Mouse (Mus musculus) stomach, embryonic 16.5 days (tissue): Measurements from ENCODE around the gene Kdelc2. TPM values are rescaled to one million over a fixed set of nuclear protein-coding genes. Genes with fewer than 3 reads are reported as not detected.

Experiments
- ATAC-seq: fragments of 200-750 bp; cut with Nextera tagmentation; 2 replicates; pipeline ENCODE4 v1.8.0; 2017; ENCODE audit warnings: moderate number of reproducible peaks, moderate TSS enrichment; ENCODE audit not compliant: insufficient read depth, low FRiP score
- H3K27ac ChIP-seq: fragments of 300-500 bp; sonication (generic); 2 replicates; pipeline ENCODE4 v1.5.1; 2014; ENCODE audit warnings: low read length
- H3K27me3 ChIP-seq: fragments of 300-500 bp; sonication (generic); 2 replicates; pipeline ENCODE4 v1.6.1; 2014; ENCODE audit warnings: low read length, control low read depth, mixed read lengths; ENCODE audit not compliant: control insufficient read depth, insufficient read depth
- H3K36me3 ChIP-seq: fragments of 300-500 bp; sonication (generic); 2 replicates; pipeline ENCODE4 v1.6.1; 2014; ENCODE audit warnings: low read length; ENCODE audit not compliant: control insufficient read depth, insufficient read depth
- H3K4me1 ChIP-seq: fragments of 300-500 bp; sonication (generic); 2 replicates; pipeline ENCODE4 v1.6.1; 2014; ENCODE audit warnings: low read length, control low read depth, mixed read lengths; ENCODE audit not compliant: control insufficient read depth, insufficient read depth
- H3K4me2 ChIP-seq: fragments of 300-500 bp; sonication (generic); 2 replicates; pipeline ENCODE4 v1.6.1; 2014; ENCODE audit warnings: low read depth, low read length, mixed read lengths
- H3K4me3 ChIP-seq: fragments of 300-500 bp; sonication (generic); replicated peaks from 2 replicates; pipeline ENCODE4 v1.5.1; 2014; ENCODE audit warnings: mild to moderate bottlenecking, low read length
- H3K9ac ChIP-seq: fragments of 300-500 bp; sonication (generic); 2 replicates; pipeline ENCODE4 v1.6.1; 2014; ENCODE audit warnings: low read length
- H3K9me3 ChIP-seq: fragments of 300-500 bp; sonication (generic); replicated peaks from 2 replicates; pipeline ENCODE4 v1.6.1; 2016; ENCODE audit warnings: low read length, control low read depth; ENCODE audit not compliant: control insufficient read depth
- WGBS: fragments of 180-500 bp; shearing (Covaris S2); extraction: QIAGEN DNeasy Blood & Tissue Kit; methylation state at CpG from one replicate; pipeline ENCODE4 v1.1.7; 2014; 5-methylcytosine and 5-hydroxymethylcytosine counted together
- polyA plus RNA-seq: library from polyadenylated mRNA; unstranded; fragments of >200 nt; fragmentation: Nextera tagmentation; extraction: Ambion mirVana; gene quantifications from 2 replicates; pipeline ENCODE4 v1.2.1, GENCODE M21; 2015

The Kdelc2 gene
- polyA plus RNA-seq, result 33.5 and 33.7 TPM in 2 replicates

DNA sequence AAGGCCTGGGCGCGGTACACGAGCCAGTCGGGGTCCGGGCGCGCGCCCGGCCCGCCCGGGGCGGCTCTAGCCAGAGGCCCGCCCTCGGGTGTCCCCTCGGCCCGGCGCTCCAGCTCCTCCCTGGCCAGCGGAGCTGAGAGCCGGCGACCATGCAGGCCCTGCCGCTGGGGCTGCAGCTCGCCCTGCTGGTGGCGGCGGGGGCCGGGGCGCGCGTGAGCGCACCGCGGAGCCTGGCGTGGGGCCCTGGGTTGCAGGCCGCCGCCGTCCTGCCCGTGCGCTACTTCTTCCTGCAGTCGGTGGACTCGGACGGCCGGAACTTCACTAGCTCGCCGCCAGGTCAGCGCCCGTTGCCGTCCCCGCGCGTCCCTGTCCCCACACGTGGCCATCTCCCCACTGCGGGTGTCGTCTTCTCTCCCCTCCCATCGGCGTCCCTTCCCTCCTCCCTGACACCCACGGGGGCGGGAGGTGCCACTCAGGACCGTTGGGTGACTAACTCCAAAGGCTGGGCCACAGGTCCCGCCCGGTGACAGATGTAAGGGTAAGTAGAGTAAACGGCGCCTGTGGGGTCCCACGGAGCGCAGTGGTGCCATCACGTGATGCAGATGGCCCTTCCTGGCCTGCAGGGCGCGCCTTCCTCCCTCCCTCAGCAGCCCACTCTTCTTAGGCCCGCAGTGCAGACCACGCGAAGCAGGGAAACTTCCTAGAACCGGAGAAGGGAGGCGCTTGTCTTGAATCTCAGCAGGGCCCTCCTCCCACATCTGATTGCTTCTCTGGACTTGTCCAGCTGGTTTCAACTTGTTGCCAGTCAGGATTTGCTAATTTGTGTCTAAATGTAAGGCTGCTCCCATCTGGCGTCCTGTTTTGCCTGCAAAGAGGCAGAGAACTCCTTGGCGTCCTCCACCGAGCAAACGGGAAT is at the start of gene Kdelc2:
Gene Kdelc2 (plus strand): TSS at position 75 of the 916 bp plus-strand sequence.
- Histone ChIP-seq H3K4me3 (peak within 1 kb of the TSS; percentile 81), H3K4me2 (peak within 1 kb of the TSS; percentile 83), H3K9ac (peak within 1 kb of the TSS; percentile 98), H3K4me1 (peaks cover 8% of the 10 kb centered on the region), H3K36me3 (0 out of 2 replicates have a peak, but pooled peaks cover 6% of the 10 kb centered on the region), H3K27ac (peak within 1 kb of the TSS; percentile 100), H3K9me3 (no peaks in the 10 kb centered on the region), H3K27me3 (no peaks in the 10 kb centered on the region)
- under 1% methylated on average over 72 of the region's 75 CpGs for WGBS
- ATAC-seq, result peak; percentile 94

DNA sequence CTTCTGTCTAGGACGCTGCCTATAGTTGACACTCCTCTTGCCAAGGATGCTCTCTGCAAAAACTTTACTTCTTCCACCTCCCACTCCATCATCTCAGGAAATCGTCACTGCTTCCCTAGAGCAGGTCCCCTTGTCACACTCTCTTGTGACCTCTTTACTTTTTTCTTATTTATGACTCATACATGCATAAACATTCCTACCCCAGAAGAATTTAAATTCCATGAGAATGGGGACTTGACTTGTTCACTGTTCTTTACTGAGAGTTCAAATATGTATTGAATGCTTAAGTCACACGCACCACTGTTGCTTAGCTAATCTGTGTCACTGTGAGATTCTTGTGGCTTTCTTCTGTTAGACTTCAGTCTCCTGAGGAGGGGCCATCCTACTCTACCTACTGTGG is 48.7 kb upstream of the Kdelc2 start:
- no peak for ATAC-seq
- no peaks in the 10 kb centered on the region for H3K36me3 ChIP-seq
- no peaks in the 10 kb centered on the region for H3K27me3 ChIP-seq
- H3K4me1 ChIP-seq, result no peaks in the 10 kb centered on the region
- no peak overlapping the region for H3K4me3 ChIP-seq
- 70% methylated on average over 3 of the region's 3 CpGs for WGBS
- H3K9me3 ChIP-seq, result no peaks in the 10 kb centered on the region; the same call in 1 of the 2 replicates
- H3K4me2 ChIP-seq, result no peak overlapping the region
- no peak overlapping the region for H3K9ac ChIP-seq
- H3K27ac ChIP-seq, result no peak overlapping the region

DNA sequence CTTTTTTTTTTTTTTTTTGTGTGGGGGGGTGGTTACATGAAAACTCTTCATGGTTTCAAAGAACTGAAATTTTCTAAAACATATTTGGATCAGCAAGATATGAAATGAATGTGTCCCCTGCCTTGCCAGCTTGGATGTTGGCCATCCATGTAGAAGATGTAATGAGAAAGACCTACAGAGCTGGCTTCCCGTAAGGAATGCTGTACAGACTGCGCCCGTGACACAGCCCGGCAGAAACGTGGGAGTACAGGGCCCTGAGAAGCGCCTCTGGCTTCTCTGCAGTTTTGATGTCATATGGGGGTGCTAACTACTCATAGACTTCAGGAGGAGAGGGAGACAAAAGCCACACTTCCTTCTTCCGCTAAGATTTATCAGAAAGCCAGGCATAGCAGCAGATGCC is 44.2 kb upstream of the Kdelc2 start:
- WGBS, result 66% methylated on average over 7 of the region's 7 CpGs
- Histone ChIP-seq H3K4me2 (no peak overlapping the region), H3K9me3 (no peaks in the 10 kb centered on the region), H3K4me3 (no peak overlapping the region), H3K27ac (no peak overlapping the region; the same call in 1 of the 2 replicates), H3K36me3 (no peaks in the 10 kb centered on the region), H3K9ac (no peak overlapping the region), H3K4me1 (no peaks in the 10 kb centered on the region), H3K27me3 (no peaks in the 10 kb centered on the region)
- ATAC-seq, result no peak

DNA sequence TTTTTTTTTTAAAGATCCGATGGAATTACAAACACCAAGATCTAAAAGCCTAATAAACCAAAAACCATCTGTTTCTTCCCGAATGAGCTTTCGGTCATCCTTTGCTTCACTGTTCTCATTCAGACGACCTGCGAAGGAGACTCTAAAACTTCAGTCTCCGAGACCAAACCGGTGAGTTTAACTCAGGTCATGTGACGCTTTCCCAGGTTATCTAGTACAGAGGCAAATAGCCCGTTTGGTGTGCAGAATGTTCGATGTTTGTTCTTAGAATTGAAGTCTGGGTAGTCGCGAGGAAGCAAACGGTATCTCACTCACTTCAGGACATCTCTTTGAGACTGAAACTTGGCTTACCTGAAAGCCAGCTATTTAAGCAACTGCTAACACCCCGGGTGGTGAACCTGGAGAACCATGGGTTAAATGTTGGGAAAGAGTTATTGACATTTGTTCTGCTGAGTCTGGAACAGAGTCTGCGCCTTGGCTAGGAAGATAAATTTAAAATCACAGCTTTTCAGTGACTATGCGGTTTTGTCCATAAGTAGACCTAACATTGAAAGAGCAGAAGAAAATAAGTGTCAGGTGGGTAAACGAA is 43.4 kb upstream of the Kdelc2 start:
- ATAC-seq, result no peak
- no peaks in the 10 kb centered on the region for H3K27me3 ChIP-seq
- H3K9me3 ChIP-seq, result no peaks in the 10 kb centered on the region
- H3K4me2 ChIP-seq, result peak overlapping the region; percentile 61
- H3K27ac ChIP-seq, result peak overlapping the region; percentile 91
- H3K4me1 ChIP-seq, result no peaks in the 10 kb centered on the region
- H3K9ac ChIP-seq, result peak overlapping the region; percentile 69; the same call in 1 of the 2 replicates
- H3K36me3 ChIP-seq, result no peaks in the 10 kb centered on the region
- 24% methylated on average over 17 of the region's 17 CpGs for WGBS
- H3K4me3 ChIP-seq, result peak overlapping the region; percentile 55

DNA sequence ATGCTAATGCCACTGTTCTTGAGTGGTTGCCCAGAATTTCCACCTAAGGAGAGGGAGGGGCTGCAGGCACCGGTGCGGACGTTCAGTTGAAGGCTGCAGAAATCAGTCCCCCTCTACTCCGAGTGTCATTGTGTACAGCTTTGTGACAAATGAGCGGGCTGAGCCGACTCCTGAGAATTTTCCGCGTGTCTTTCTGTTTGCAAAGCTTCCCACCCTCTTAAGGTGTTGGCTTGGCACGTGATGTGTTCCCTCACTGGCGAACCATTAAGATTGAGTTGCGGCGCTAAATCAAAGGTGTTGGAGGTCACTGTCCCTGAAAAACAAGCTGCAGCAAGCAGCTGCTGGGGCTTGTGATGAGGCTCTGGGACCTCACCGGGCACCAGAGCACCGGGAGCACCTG is 42.9 kb upstream of the Kdelc2 start:
- H3K4me3 ChIP-seq, result peak overlapping the region; percentile 55
- H3K36me3 ChIP-seq, result no peaks in the 10 kb centered on the region
- peak; percentile 77 for ATAC-seq
- H3K4me1 ChIP-seq, result no peaks in the 10 kb centered on the region
- peak overlapping the region; percentile 91 for H3K27ac ChIP-seq
- WGBS, result under 1% methylated on average over 14 of the region's 14 CpGs
- H3K27me3 ChIP-seq, result no peaks in the 10 kb centered on the region
- H3K9me3 ChIP-seq, result no peaks in the 10 kb centered on the region
- peak overlapping the region; percentile 61 for H3K4me2 ChIP-seq
- H3K9ac ChIP-seq, result peak overlapping the region; percentile 69

DNA sequence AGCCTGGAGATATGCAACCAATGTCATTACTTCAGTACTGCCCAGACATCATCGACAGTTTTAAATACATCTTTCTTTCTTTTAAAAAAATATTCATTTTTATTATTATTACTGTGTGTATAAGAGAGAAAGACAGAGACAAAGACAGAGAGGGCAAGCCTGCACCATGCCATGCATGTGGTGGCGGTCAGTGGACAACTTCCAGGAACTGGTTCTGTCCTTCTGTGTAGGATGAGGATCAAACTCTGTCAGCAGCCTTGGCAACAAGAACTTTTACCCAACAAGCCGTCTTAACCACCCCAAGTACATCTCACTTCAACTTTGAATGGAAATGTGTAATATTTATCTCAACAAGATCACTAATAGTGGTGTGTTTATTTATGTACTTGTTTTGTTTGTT is 41.8 kb upstream of the Kdelc2 start:
- H3K4me3 ChIP-seq, result peak overlapping the region; percentile 55
- no peak for ATAC-seq
- no peaks in the 10 kb centered on the region for H3K4me1 ChIP-seq
- no peaks in the 10 kb centered on the region for H3K9me3 ChIP-seq
- WGBS, result 67% methylated on average over 3 of the region's 3 CpGs
- H3K27ac ChIP-seq, result peak overlapping the region; percentile 91
- no peaks in the 10 kb centered on the region for H3K36me3 ChIP-seq
- H3K4me2 ChIP-seq, result peak overlapping the region; percentile 61
- H3K9ac ChIP-seq, result peak overlapping the region; percentile 69; the same call in 1 of the 2 replicates
- no peaks in the 10 kb centered on the region for H3K27me3 ChIP-seq

DNA sequence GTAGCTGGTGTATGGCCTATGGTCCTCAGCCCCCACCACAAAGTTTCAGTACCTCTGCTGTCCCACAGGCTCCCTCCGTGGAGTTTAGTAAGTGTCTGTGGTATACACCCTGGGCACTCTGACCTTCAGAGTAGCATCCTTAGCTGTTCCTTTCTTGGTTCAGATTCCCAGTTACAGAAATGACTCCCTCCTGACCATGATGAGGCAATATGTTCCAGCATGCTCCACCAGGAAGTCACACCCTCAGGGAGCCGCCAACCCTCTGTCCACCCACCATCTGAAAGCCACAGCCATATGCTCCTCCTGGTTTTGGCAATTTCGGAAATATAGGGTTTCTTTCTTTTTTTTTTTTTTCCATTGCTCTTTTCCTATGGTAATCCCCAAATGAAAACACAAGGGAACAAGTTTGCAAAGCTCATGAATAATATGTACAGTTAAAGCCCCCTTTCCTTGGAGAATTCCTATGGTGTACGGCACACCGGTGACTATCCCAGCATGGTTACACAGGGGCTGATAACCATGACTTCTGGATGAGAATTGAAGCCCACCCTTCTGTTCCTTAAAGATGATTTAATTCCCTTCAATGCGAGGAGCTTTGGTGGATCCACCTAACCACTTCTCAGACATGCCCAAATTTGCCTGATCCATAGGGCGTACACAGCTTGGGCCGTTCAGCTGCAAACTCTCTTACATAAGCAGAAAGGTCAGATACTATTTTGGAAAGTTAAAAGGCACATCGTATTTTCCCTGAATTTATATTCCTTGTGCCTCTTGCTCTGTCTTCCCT is 39.0 kb upstream of the Kdelc2 start:
- ATAC-seq, result no peak
- H3K4me1 ChIP-seq, result no peaks in the 10 kb centered on the region
- H3K4me2 ChIP-seq, result 0 out of 2 replicates have a peak overlapping the region, but pooled peaks have one; percentile 9
- H3K9me3 ChIP-seq, result no peaks in the 10 kb centered on the region
- WGBS, result 77% methylated on average over 9 of the region's 9 CpGs
- H3K27me3 ChIP-seq, result no peaks in the 10 kb centered on the region
- H3K9ac ChIP-seq, result no peak overlapping the region
- H3K4me3 ChIP-seq, result no peak overlapping the region
- H3K36me3 ChIP-seq, result no peaks in the 10 kb centered on the region
- H3K27ac ChIP-seq, result peak overlapping the region; percentile 21; the same call in 1 of the 2 replicates

DNA sequence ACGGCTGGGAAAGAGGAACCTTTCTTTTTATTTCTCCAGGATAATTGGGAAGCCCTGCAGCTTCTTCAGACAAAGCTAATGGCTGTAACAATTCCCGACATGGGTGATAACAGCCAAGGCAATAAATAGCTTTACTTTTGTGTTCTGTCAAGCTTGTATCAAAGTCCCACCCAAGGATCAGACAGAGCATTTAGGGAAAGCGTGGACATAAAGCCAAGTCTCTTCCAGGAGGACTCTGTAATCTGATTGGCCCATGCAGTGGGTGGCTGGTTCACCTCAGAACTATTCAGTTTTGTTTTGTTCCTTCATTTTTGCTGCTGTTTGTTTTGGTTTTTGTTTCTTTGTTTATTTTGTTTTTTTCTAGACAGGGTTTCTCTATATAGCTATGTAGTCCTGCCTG is 38.1 kb upstream of the Kdelc2 start:
- 65% methylated on average over 3 of the region's 3 CpGs for WGBS
- Histone ChIP-seq H3K4me3 (no peak overlapping the region), H3K4me2 (no peak overlapping the region), H3K36me3 (no peaks in the 10 kb centered on the region), H3K9me3 (no peaks in the 10 kb centered on the region; the same call in 1 of the 2 replicates), H3K27ac (no peak overlapping the region), H3K27me3 (no peaks in the 10 kb centered on the region), H3K4me1 (no peaks in the 10 kb centered on the region), H3K9ac (no peak overlapping the region)
- ATAC-seq, result no peak
